Mouse (Mus musculus) liver (tissue): Measurements from ENCODE around the gene Psmc3ip.
A peak's percentile ranks its signal among the peaks of the same experiment; 100 is the strongest.

Experiments used
- DNase-seq: peaks from one replicate; pipeline ENCODE4 v3.0.0-alpha.2; 2020; ENCODE audit warnings: mixed read lengths

Psmc3ip gene

DNA sequence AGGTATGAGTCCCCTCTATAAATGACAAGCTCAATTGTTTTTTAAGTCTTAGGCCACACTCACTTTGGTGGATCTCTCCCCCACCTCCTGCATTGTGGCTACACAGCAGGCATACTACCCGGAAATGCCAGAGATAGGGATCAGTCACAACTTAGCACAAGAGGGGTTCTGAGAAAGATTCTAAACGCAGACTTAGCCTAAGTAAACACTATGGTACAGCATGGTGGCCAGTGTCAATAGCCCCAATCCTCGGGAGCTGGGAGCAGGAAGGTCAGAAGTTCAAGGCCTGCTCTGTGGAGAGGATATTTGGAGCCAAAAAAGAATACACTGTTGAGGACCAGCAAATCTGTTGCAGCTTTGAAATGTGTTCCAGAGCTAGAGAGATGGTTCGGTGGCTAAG, 22.9 kb upstream of the Psmc3ip start:
- no peak for DNase-seq

- no peak for DNase-seq
These were observed 20.3 kb upstream of the Psmc3ip start for GRCm38 (mm10) chr11:101115564-101115963.

DNA sequence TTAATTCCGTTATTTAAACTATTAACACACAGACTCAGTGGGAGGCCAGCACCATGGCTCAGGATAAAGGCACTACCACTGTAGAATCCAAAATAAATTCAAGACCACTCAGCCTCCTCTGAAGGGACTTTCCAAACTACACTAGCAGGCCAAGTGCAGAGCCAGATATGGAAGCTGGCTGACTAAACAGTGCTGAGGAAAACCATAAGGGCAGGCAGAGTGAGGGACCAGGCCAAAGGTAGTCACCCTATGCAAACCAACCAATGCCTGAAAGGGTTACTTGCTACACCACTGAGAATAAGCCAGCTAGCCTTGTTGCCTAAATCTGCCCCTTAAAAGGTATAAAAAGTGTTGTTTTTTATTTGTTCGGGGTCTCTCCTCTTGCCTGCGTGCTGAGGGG, 16.9 kb upstream of the Psmc3ip start:
- DNase-seq: no peak

- DNase-seq: no peak
These were observed 15.9 kb upstream of the Psmc3ip start for GRCm38 (mm10) chr11:101111178-101111577.

GRCm38 (mm10) chr11:101110708-101111107, 15.5 kb upstream of the Psmc3ip start:
- DNase-seq: no peak

DNA sequence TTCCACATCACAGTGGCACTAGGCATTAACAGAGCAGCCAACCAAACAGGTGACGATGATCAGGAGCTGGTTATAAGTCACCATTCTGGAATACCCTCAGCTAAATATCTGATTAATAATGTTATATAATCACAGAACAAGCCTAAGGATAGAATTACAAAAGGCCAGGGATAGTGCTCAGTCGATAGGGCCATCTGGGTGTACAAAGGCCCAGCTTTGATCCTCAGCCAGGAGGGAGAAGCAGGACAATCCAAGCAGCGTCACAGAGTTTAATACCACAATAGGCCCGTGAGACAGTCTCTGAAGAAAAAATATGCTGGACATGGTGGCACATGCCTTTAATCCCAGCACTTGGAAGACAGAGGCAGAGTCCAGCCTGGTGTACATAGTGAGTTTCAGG, 14.1 kb upstream of the Psmc3ip start:
- no peak for DNase-seq

DNA sequence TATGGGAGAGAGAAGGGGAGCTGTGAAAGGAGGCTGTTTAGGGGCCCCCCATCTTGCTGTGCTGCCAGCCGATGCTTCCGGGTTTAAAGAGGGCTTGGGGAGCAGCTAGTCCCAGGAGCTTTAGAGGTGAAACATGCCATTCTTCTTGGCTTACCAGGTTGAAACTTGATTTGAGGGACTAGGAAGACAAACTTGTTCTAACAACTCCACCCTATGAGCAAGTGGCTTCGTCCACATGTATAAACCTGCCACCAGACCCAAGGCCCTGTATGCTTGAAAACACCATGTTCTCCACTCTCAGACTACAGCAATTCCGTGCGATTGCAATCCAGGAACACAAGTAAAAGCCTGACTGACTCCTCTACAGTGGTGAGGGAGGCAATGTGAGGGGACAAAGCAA, 7.8 kb upstream of the Psmc3ip start:
- no peak for DNase-seq

GRCm38 (mm10) chr11:101098231-101098630, 3.0 kb upstream of the Psmc3ip start:
- no peak for DNase-seq

DNA sequence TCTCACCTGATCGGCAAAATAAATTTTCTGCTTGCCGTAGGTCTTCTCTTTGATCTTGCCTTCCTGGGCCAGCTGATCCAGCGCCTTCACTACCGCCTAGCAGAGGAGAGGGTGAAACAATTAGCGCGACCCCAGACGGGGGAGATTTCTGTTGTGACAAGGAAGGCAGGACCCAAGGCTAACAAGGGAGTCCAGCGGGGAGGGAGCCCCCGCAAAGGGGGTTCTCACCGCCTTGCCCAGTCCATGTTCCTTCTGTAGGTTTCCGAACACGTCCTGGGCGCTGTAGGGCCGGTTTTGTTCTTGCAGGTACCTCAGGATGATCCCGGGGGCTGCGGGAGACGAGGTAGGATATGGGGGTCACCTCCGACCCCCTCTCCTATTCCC, 314 bp downstream of the Psmc3ip start:
- no peak for DNase-seq

GRCm38 (mm10) chr11:101089931-101090330, 5.3 kb downstream of the Psmc3ip start:
- DNase-seq: no peak

- no peak for DNase-seq
These were observed 7.6 kb downstream of the Psmc3ip start for GRCm38 (mm10) chr11:101087682-101088055.

DNA sequence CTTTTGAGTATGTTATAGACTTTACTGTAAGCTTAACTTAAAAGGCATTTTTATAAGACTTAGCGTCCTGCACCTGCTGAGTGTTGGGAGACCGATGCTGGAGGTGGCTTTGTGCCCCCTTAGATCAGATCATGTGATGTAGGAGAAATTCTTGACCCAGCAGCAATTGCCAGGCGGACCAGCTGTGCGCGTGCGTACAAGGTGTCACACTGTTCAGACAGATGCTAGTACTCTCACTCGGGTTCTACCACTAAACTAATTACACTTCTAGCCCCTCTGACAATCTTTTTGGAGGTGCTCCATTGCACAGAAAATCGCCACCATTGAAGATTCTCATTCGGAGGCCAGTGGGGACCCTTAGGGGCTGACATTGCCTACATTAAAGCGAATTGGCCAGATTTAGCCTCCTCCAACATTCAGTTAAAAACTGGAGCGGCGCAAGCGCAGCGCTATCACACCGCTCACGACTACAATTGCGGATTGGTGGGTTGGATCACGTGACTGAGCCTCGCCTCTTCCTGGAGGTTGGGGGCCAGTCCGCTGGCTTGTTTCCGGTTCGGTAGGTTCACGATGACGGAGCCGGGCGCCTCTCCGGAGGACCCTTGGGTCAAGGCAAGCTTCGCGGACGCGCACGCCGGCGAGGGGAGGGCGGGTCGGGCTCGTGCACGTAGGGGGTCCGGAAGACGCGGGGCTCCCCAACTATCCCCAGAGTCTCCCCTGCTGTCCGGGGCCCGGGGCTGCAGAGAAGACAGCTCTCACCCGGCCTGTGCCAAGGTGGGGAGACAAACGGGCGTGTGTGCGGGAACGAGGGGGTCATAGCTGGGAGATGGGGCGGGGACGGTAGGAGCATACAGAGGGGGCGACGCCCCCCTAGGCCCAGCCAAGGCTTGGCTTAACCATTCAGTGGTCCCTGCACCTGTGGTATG, 8.2 kb downstream of the Psmc3ip start, which contains the start of gene Mlx:
Gene Mlx (plus strand): TSS at position 522 of the 926 bp plus-strand sequence.
- DNase-seq: peak; percentile 90

GRCm38 (mm10) chr11:101086323-101086674, 8.9 kb downstream of the Psmc3ip start:
- no peak for DNase-seq

GRCm38 (mm10) chr11:101085617-101086322, 9.5 kb downstream of the Psmc3ip start:
- no peak for DNase-seq

DNA sequence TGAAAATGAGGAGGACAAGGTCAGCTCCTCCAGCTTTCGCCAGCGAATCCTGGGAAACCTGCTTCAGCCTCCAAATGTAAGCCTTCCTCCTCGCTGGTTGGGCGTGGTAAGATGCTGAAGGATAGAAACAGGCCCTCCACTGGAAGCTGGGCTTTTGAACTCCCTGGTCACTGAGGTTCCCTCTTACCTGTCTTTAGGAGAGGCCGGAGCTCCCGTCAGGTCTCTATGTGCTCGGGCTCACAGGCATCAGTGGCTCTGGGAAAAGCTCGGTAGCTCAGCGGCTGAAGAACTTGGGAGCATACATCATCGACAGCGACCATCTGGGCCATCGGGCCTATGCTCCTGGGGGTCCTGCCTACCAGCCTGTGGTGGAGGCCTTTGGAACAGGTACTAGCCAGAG, 10.4 kb downstream of the Psmc3ip start:
- no peak for DNase-seq

- no peak for DNase-seq
These were observed 11.0 kb downstream of the Psmc3ip start for GRCm38 (mm10) chr11:101084246-101084645.

GRCm38 (mm10) chr11:101083083-101083697, 12.0 kb downstream of the Psmc3ip start:
- no peak for DNase-seq

DNA sequence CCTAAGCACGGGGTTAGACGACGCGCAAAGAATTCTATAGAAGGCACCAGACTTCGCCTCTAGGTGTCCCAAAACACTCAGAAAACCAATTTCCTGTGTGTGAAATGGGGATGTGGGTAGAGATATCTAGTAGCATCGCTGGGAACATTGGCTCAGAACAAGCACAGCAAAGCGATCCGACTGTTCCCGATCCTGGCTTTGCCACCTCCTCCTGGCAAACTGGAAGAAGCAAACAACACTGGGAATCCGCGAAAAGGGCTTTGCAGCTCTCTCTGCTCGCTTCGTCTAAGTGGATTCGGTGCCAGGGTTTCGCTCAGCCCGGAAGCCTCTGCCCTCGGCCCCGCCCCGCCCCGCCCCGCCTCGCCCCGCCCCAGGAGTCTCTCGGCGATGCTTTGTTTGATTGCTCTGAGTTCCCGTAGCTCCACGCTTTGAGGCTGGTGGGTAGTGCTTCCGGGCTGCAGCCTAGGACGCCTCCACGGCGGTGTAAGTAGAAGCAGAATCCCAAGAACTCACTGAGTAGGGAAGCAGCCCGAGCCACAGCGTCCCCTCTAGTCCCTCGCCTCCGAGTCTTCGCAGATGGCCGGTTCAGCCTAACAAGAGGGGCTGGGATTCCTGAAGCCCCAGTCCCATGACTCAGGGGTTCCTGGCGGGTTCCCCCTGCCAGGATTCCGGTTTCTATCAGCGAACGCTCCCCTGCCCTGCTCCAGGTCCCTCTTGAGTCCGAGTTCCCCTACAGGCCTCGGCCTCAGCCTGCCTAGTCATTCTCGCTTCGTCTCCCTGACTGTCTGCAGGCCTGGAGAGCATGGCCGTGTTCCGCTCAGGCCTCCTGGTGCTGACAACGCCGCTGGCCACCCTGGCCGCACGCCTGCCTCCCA, 12.8 kb downstream of the Psmc3ip start, which contains the start of gene Coasy:
Gene Coasy (plus strand): TSS at position 358 of the 875 bp plus-strand sequence.
- DNase-seq: peak; percentile 93

GRCm38 (mm10) chr11:101081659-101082058, 13.6 kb downstream of the Psmc3ip start:
- DNase-seq: no peak

DNA sequence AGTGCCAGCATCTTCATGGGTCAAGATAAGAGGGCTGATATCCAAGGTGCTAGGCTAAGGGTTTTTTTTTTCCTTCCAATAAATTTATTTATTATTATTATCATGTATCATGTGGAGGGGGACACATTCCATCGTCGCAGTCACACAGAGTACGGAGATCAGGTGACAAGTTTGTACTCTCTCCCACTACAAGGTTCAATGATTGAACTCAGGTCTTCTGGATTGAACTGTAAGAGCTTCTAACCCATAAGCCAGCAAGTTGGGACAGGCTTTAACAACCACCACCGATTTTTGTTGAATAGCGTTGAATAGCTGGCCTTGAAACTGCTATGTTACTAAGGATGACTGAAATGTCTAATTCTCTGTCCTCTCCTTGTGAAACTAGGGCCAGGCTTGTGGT, 14.8 kb downstream of the Psmc3ip start:
- no peak for DNase-seq

DNA sequence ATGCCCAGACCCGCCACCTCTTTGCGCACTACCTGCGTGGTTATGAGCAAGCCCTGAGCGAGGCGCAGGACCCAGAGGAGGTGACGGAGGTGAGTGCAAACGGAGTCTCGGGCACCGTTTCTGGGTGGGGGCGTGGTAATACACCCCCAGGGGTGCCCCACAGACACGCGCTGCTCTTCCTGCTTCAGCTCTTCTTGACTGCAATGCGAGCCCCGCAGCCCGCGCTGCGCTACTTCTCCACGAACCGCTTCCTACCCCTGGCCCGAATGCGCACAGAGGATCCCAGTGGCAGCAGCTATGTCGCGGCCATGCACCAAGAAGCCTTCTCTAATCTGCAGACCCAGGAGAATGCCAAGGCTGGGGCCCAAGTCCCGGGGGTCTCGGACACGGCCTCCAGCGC, 15.5 kb downstream of the Psmc3ip start:
- no peak for DNase-seq

- DNase-seq: no peak
These were observed 17.1 kb downstream of the Psmc3ip start, which contains the start of gene Hsd17b1 for GRCm38 (mm10) chr11:101078121-101078520. Hsd17b1 (plus strand) TSS chr11:101078411.
